Mouse (Mus musculus) brown adipose tissue, adult 24 weeks (tissue): Measurements from ENCODE around the gene Ankrd2. TPM values are rescaled to one million over a fixed set of nuclear protein-coding genes. Genes with fewer than 3 reads are reported as not detected.

ENCODE experiments used
- H3K27ac ChIP-seq: fragments of 200-500 bp; replicated peaks from 2 replicates; pipeline ENCODE4 v1.5.1; 2012; ENCODE audit warnings: low read depth, mild to moderate bottlenecking, low read length
- H3K4me1 ChIP-seq: fragments of 200-500 bp; 2 replicates; pipeline ENCODE4 v1.6.1; 2012; ENCODE audit warnings: low read length, mixed read lengths; ENCODE audit not compliant: control insufficient read depth, insufficient read depth, insufficient read length
- H3K4me3 ChIP-seq: fragments of 200-500 bp; 2 replicates; pipeline ENCODE4 v1.5.1; 2012; ENCODE audit warnings: low read depth, mild to moderate bottlenecking, low read length, moderate library complexity; ENCODE audit not compliant: insufficient read depth
- polyA plus RNA-seq: library from polyadenylated mRNA; stranded (reverse); fragments of >200 nt; gene quantifications from 2 replicates; pipeline ENCODE4 v1.2.4, GENCODE M21; 2012; ENCODE audit not compliant: missing spikeins, insufficient read depth, insufficient read length

Gene Ankrd2
- polyA plus RNA-seq, 1 experiment: 3.2 TPM

- H3K4me3 ChIP-seq: peak overlapping the region; percentile 28; the same call in 1 of the 2 replicates
- peaks cover 3% of the 10 kb centered on the region; the same call in 1 of the 2 replicates for H3K4me1 ChIP-seq
- H3K27ac ChIP-seq: no peak overlapping the region
Observed at GRCm38 (mm10) chr19:42085690-42086089, 49.9 kb downstream of the Ankrd2 start.

- peak within 1 kb of the TSS; percentile 28; the same call in 1 of the 2 replicates for H3K4me3 ChIP-seq
- no peak within 1 kb of the TSS for H3K27ac ChIP-seq
- peaks cover 3% of the 10 kb centered on the region; the same call in 1 of the 2 replicates for H3K4me1 ChIP-seq
Observed at GRCm38 (mm10) chr19:42086166-42086565, 50.4 kb downstream of the Ankrd2 start, which contains the start of gene Morn4. Gene Morn4, minus strand, starts transcription at chr19:42086357.

- Histone ChIP-seq H3K4me1 (peaks cover 3% of the 10 kb centered on the region; the same call in 1 of the 2 replicates), H3K27ac (peak overlapping the region; percentile 51), H3K4me3 (peak overlapping the region; percentile 21)
Observed at GRCm38 (mm10) chr19:42089103-42089747, 53.4 kb downstream of the Ankrd2 start.

GRCm38 (mm10) chr19:42089748-42090595 lies 54.2 kb downstream of the Ankrd2 start, which contains the start of gene Pi4k2a:
Gene Pi4k2a, plus strand, starts transcription at chr19:42090470.
- H3K4me1 ChIP-seq: peaks cover 3% of the 10 kb centered on the region; the same call in 1 of the 2 replicates
- peak within 1 kb of the TSS; percentile 75 for H3K4me3 ChIP-seq
- H3K27ac ChIP-seq: peak within 1 kb of the TSS; percentile 62

GRCm38 (mm10) chr19:42090637-42091141 lies 54.9 kb downstream of the Ankrd2 start:
- Histone ChIP-seq H3K27ac (peak overlapping the region; percentile 62), H3K4me1 (peaks cover 3% of the 10 kb centered on the region; the same call in 1 of the 2 replicates), H3K4me3 (peak overlapping the region; percentile 75)

Other genes starting within 250 kb of the Ankrd2 start
- 2.5 and 2.8 TPM in 2 replicates for gene Arhgap19, start 234.0 kb upstream of the Ankrd2 start, polyA plus RNA-seq
- gene Frat1, start 206.0 kb upstream of the Ankrd2 start, polyA plus RNA-seq: 5.3 and 6.0 TPM in 2 replicates
- 1.3 and 2.1 TPM in 2 replicates for gene Frat2, start 187.9 kb upstream of the Ankrd2 start, polyA plus RNA-seq
- gene Rrp12, start 139.8 kb upstream of the Ankrd2 start, polyA plus RNA-seq: 3.3 and 3.6 TPM in 2 replicates
- 903 and 992 TPM in 2 replicates for gene Pgam1, start 124.1 kb upstream of the Ankrd2 start, polyA plus RNA-seq
- 21.6 and 24.3 TPM in 2 replicates for gene Exosc1, start 102.6 kb upstream of the Ankrd2 start, polyA plus RNA-seq
- 6.6 and 10.9 TPM in 2 replicates for gene Zdhhc16, start 102.5 kb upstream of the Ankrd2 start, polyA plus RNA-seq
- gene Mms19, start 54.8 kb upstream of the Ankrd2 start, polyA plus RNA-seq: 8.6 and 9.6 TPM in 2 replicates
- gene Ubtd1, start 54.2 kb upstream of the Ankrd2 start, polyA plus RNA-seq: 8.4 and 9.0 TPM in 2 replicates
- gene Hoga1, start 9.6 kb downstream of the Ankrd2 start, polyA plus RNA-seq: 3.3 and 5.7 TPM in 2 replicates
- gene 4933411K16Rik, start 16.2 kb downstream of the Ankrd2 start, polyA plus RNA-seq: not detected in 2 replicates
- 0.63 TPM in 1 of 2 replicates, not detected in the other for gene Morn4, start 50.4 kb downstream of the Ankrd2 start, polyA plus RNA-seq
- gene Pi4k2a, start 54.5 kb downstream of the Ankrd2 start, polyA plus RNA-seq: 14.4 and 21.6 TPM in 2 replicates
- gene Avpi1, start 93.1 kb downstream of the Ankrd2 start, polyA plus RNA-seq: 12.6 and 16.8 TPM in 2 replicates
- gene Marveld1, start 111.4 kb downstream of the Ankrd2 start, polyA plus RNA-seq: 33.6 and 41.9 TPM in 2 replicates
- gene Zfyve27, start 128.0 kb downstream of the Ankrd2 start, polyA plus RNA-seq: 11.3 and 12.7 TPM in 2 replicates
- gene Sfrp5, start 166.3 kb downstream of the Ankrd2 start, polyA plus RNA-seq: 2.8 and 4.7 TPM in 2 replicates
- 1.0 and 2.7 TPM in 2 replicates for gene Golga7b, start 211.6 kb downstream of the Ankrd2 start, polyA plus RNA-seq